Mouse (Mus musculus) bone marrow macrophage, adult 2 months (primary cell): Measurements from ENCODE around the gene Abca4.

ENCODE experiments used
- CTCF ChIP-seq: IDR thresholded peaks from 2 replicates; pipeline ENCODE4 v1.5.1; 2012; ENCODE audit warnings: low read depth, mild to moderate bottlenecking, low read length, moderate library complexity
- POLR2A ChIP-seq: IDR thresholded peaks from 2 replicates; pipeline ENCODE4 v1.6.1; 2012; ENCODE audit warnings: mild to moderate bottlenecking, low read depth, low read length, borderline replicate concordance

- TF ChIP-seq POLR2A (no peak), CTCF (no peak)
Measured at GRCm38 (mm10) chr3:122184109-122184508, 139.9 kb downstream of the Abca4 start.
